Mouse (Mus musculus) liver, embryonic 14.5 days (tissue): ENCODE results near the gene Mmp9. TPM values are rescaled to one million over a fixed set of nuclear protein-coding genes. Genes with fewer than 3 reads are reported as not detected.

Experiments
- ATAC-seq: fragments of 200-750 bp; cut with Nextera tagmentation; 2 replicates; pipeline ENCODE4 v1.8.0; 2017; ENCODE audit warnings: moderate number of reproducible peaks, mild to moderate bottlenecking, moderate library complexity; ENCODE audit not compliant: insufficient read depth
- DNase-seq, 3 experiments: peaks; one replicate each; pipeline ENCODE4 v3.0.0-alpha.2; 2012 to 2013; ENCODE audit warnings: low read depth in 3 of 3, low spot score in 3 of 3
- H3K27ac ChIP-seq: fragments of 300-500 bp; sonication (generic); 2 replicates; pipeline ENCODE4 v1.5.1; 2014; ENCODE audit warnings: moderate library complexity, mild to moderate bottlenecking, control low read depth, inconsistent platforms
- H3K27me3 ChIP-seq: fragments of 300-500 bp; sonication (generic); 2 replicates; pipeline ENCODE4 v1.6.1; 2014; ENCODE audit warnings: mild to moderate bottlenecking, low read length, moderate library complexity; ENCODE audit not compliant: control insufficient read depth, insufficient read depth
- H3K36me3 ChIP-seq: fragments of 300-500 bp; sonication (generic); replicated peaks from 2 replicates; pipeline ENCODE4 v1.6.1; 2014; ENCODE audit warnings: low read depth; ENCODE audit not compliant: control insufficient read depth, insufficient read depth
- H3K4me1 ChIP-seq, 2 experiments: fragments of 200-500 bp in 1 of 2; fragments of 300-500 bp in 1 of 2; sonication (generic) in 1 of 2; replicated peaks; 2 replicates each; pipeline ENCODE4 v1.6.1; 2012 to 2014; ENCODE audit warnings: antibody characterized with exemption in 1 of 2, inconsistent platforms in 1 of 2, low read length in 1 of 2; ENCODE audit not compliant: control insufficient read depth in 2 of 2, insufficient read depth in 2 of 2
- H3K4me2 ChIP-seq: fragments of 300-500 bp; sonication (generic); 2 replicates; pipeline ENCODE4 v1.6.1; 2014; ENCODE audit warnings: low read depth, mild to moderate bottlenecking, control low read depth, moderate library complexity
- H3K4me3 ChIP-seq, 2 experiments: fragments of 200-500 bp in 1 of 2; fragments of 300-500 bp in 1 of 2; sonication (generic) in 1 of 2; 2 replicates each; pipeline ENCODE4 v1.5.1; 2012 to 2014; ENCODE audit warnings: low read depth in 2 of 2, low read length in 2 of 2, mild to moderate bottlenecking in 2 of 2, control low read depth in 1 of 2, inconsistent platforms in 1 of 2, moderate library complexity in 1 of 2; ENCODE audit not compliant: insufficient read depth in 1 of 2
- H3K9ac ChIP-seq: fragments of 300-500 bp; sonication (generic); replicated peaks from 2 replicates; pipeline ENCODE4 v1.6.1; 2014; ENCODE audit warnings: mild to moderate bottlenecking, control low read depth, moderate library complexity
- H3K9me3 ChIP-seq: fragments of 300-500 bp; sonication (generic); 2 replicates; pipeline ENCODE4 v1.6.1; 2016; ENCODE audit warnings: low read length, mixed read lengths; ENCODE audit not compliant: control insufficient read depth
- CTCF ChIP-seq: IDR thresholded peaks from 2 replicates; pipeline ENCODE4 v1.5.1; 2016; ENCODE audit warnings: antibody characterized with exemption, low read depth, control low read depth
- EP300 ChIP-seq: IDR thresholded peaks from 2 replicates; pipeline ENCODE4 v1.6.1; 2016; ENCODE audit warnings: antibody characterized with exemption, low read depth
- WGBS: fragments of 180-500 bp; shearing (Covaris S2); extraction: QIAGEN DNeasy Blood & Tissue Kit; methylation state at CpG from one replicate; pipeline ENCODE4 v1.1.7; 2014; ENCODE audit not compliant: insufficient replicate concordance; 5-methylcytosine and 5-hydroxymethylcytosine counted together
- polyA plus RNA-seq, 2 experiments: library from polyadenylated mRNA; depleted of rRNA in 1 of 2; stranded (reverse) in 1 of 2; unstranded in 1 of 2; fragments of >200 nt; fragmentation: Nextera tagmentation in 1 of 2; extraction: Ambion mirVana in 1 of 2; gene quantifications; 2 replicates each; pipeline versions ENCODE4 v1.2.1 to v1.2.3; 2012 to 2014

Mmp9 gene
- polyA plus RNA-seq, 2 experiments: 0.97 to 1.2 TPM

DNA sequence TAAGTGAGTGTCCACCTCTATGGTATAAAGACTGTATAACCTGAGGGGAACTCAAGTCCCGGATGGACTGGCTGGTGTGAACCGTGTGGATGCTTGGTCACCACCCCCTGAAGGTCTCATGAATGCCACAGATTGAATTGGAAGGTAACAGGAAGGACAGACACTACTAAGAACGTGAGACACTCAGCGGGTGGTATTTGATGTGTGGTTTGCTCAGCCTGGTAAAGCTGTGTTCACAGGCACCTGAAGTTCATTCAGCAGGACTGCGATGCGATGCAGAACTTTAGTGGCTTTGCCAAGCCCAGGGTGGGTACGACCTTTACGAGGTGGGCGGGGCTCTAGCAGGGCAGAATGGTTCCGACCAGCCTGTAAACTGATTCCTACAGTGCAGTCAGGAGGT, 23.2 kb upstream of the Mmp9 start:
- Histone ChIP-seq H3K27ac (no peak overlapping the region), H3K4me2 (no peak overlapping the region), H3K9me3 (no peaks in the 10 kb centered on the region), H3K27me3 (no peaks in the 10 kb centered on the region), H3K4me1 (peaks cover 0 to 10% of the 10 kb centered on the region in 2 experiments; a peak in 3 of 4 replicates), H3K9ac (no peak overlapping the region), H3K36me3 (peaks cover 3% of the 10 kb centered on the region; the same call in 1 of the 2 replicates), H3K4me3 (no peak overlapping the region)
- TF ChIP-seq EP300 (no peak), CTCF (no peak)
- ATAC-seq: no peak
- WGBS: 61% methylated on average over 10 of the region's 10 CpGs
- DNase-seq: no peak

DNA sequence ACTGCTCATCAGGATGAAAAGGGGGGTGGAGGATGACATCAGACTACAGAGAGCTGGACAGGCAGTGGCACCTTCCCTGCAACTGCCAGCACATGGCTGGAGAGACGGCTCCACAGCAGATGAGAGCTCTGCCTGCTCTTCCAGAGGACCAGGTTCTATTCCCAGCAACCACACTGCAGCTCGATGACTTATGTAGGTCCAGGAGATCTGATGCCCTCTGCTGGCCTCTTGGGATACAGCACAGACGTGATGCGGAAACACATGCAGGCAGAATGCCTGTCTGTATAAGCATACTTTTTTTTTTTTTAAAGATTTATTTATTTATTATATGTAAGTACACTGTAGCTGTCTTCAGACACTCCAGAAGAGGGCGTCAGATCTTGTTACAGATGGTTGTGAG, 22.3 kb upstream of the Mmp9 start:
- TF ChIP-seq EP300 (no peak), CTCF (peak; percentile 80)
- DNase-seq: no peak
- peaks cover 0 to 4% of the 10 kb centered on the region in 2 experiments; a peak in 3 of 4 replicates for H3K4me1 ChIP-seq
- H3K9me3 ChIP-seq: no peaks in the 10 kb centered on the region
- H3K27ac ChIP-seq: no peak overlapping the region
- H3K36me3 ChIP-seq: peaks cover 3% of the 10 kb centered on the region; the same call in 1 of the 2 replicates
- WGBS: 53% methylated on average over 4 of the region's 5 CpGs
- no peak for ATAC-seq
- H3K4me2 ChIP-seq: no peak overlapping the region
- H3K27me3 ChIP-seq: no peaks in the 10 kb centered on the region
- H3K9ac ChIP-seq: no peak overlapping the region
- no peak overlapping the region for H3K4me3 ChIP-seq

DNA sequence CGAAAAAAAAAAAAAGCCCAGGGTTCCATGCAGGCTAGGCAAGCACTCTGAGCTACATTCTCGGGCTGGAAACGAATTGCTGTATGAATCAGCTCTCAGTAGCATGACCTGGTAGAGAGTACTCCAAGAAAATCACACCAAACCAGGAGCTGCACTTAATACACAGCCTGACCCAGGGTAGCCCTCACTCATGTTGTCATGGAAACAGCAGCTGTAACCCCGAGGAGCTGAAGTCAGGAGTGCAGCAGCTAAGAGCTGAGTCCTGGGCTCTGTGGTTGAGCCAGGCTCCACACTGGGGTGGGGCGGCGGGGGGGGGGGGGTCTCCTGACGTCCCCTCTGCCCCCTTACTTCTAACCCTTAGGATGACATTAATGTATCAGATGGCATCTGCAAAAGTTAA, 18.6 kb upstream of the Mmp9 start:
- H3K4me3 ChIP-seq: no peak overlapping the region
- TF ChIP-seq EP300 (no peak), CTCF (no peak)
- H3K4me1 ChIP-seq: no peaks in the 10 kb centered on the region
- H3K9ac ChIP-seq: no peak overlapping the region
- no peak overlapping the region for H3K27ac ChIP-seq
- H3K4me2 ChIP-seq: no peak overlapping the region
- H3K36me3 ChIP-seq: peaks cover 3% of the 10 kb centered on the region; the same call in 1 of the 2 replicates
- H3K27me3 ChIP-seq: no peaks in the 10 kb centered on the region
- WGBS: 53% methylated on average over 6 of the region's 7 CpGs
- ATAC-seq (no peak), DNase-seq (no peak)
- H3K9me3 ChIP-seq: no peaks in the 10 kb centered on the region

DNA sequence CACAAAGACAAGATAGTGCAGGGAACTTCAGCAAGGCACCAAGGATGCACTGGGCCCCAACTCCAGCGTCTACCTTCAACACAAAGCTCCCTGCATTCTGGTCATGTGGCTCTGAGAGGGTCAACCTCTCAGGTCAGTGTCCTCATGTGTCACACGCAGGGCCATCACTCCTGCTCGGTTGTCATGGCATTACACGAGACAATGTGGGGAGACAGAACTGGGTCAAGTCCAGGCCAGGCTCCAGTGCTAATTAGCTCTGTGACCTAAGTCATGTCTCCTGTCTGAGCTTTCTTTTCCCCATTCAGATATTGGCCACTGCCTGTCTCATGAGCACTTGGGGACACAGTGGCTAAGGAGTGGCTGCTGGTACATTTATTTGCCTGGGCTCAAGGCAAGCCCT, 17.3 kb upstream of the Mmp9 start:
- no peak for DNase-seq
- Histone ChIP-seq H3K36me3 (peaks cover 3% of the 10 kb centered on the region; the same call in 1 of the 2 replicates), H3K4me3 (no peak overlapping the region), H3K9ac (no peak overlapping the region), H3K27ac (no peak overlapping the region), H3K4me1 (no peaks in the 10 kb centered on the region), H3K27me3 (no peaks in the 10 kb centered on the region), H3K9me3 (no peaks in the 10 kb centered on the region), H3K4me2 (no peak overlapping the region)
- WGBS: 56% methylated on average over 4 of the region's 4 CpGs
- TF ChIP-seq CTCF: no peak
- ATAC-seq: no peak

DNA sequence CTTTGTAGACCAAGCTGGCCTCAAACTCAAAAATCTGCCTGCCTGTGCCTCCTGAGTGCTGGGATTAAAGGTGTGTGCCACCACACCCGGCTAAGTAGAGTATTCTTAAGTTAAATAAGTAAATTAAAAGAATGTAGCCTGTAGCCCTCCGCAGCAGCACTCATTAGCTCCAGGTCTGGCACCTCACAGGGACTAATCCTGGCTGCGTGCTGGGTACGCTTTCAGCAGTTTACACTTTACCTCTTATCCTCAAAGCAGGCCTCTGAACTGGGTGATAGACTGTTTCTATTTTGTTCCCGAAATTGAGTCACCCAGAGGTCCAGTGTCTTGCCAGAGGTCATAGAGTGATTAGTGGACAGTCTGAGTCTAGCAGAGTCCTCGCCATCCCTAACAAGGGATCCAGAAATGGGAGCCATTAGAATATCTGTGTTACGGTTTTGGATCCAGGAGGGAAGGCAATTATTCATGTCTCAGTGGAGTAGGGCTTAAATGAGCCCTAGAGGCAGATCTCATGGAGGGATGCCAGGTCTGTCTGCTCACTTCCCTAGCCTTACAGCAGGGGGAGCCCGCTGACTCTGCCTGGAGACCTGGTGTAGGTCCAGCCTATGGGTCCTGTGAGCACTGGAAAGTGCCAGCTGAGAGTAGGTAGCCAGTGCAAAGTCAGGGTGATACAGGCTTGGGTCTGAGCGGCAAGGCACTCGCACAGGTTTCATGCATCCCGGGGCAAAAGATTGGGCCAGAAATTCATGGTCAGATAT, 16.3 kb upstream of the Mmp9 start:
- no peak overlapping the region for H3K9ac ChIP-seq
- no peak overlapping the region for H3K4me2 ChIP-seq
- H3K4me1 ChIP-seq: no peaks in the 10 kb centered on the region
- no peak overlapping the region for H3K4me3 ChIP-seq
- DNase-seq: no peak
- no peaks in the 10 kb centered on the region for H3K9me3 ChIP-seq
- peaks cover 3% of the 10 kb centered on the region; the same call in 1 of the 2 replicates for H3K36me3 ChIP-seq
- H3K27me3 ChIP-seq: no peaks in the 10 kb centered on the region
- 32% methylated on average over 11 of the region's 11 CpGs for WGBS
- no peak overlapping the region for H3K27ac ChIP-seq
- peak; percentile 92 for TF ChIP-seq CTCF
- no peak for TF ChIP-seq EP300
- ATAC-seq: peak; percentile 55; the same call in 1 of the 2 replicates
